8 mouse cellular contexts compared by ENCODE assay signal in the genomic region with DNA sequence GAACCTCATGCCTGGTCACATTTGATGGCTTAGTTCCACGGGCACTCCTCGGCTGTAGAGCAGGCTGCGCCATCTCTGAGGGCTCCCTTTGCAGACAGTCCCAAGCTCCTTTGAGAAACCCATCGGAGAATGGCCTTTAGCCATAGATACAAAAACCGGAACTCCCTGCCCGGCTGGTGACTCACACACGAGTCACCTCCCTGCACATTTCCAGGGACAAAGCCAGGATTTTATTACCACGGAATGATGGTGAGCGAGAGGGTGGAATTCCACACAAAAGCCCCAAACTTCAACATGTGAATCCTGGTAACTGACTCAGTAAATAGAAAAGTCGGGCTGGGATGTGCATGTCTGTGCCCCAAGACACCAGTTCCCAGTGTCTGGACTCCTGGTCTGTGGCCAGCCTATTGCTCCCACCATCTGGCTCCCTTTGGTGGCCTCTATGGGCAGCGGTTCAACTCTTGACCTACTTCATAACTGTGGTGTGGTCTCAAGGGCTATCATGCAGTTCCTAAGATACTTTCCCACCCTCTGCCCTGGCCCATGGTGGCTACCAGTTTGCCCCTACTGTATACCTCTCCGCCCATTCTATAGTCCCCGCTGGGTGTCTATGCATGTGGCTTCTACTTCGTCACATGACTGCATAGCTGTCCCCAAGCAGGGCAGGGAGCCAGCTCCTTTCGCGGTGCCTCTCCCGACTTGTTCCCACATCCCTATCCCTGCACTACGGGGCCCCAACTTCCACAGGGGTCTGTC. TPM values are rescaled to one million over a fixed set of nuclear protein-coding genes. Genes with fewer than 3 reads are reported as not detected.
DNase-seq lines count a peak whose midpoint lies in the region; ATAC-seq and TF ChIP-seq lines count a peak whose summit lies in the region.

No protein-coding gene starts in this region.

- peak overlapping the region; percentile 7; the same call in 1 of the 2 replicates for H3K27ac ChIP-seq in hindbrain, embryonic 12.5 days
- H3K27ac ChIP-seq in liver, embryonic 13.5 days = peak overlapping the region; percentile 7; the same call in 1 of the 2 replicates
- peak overlapping the region; percentile 40; the same call in 1 of the 2 replicates for H3K27ac ChIP-seq in olfactory bulb, adult 2 months (ENCODE audit: insufficient read depth, low read depth, low read length)

- no peaks in the 10 kb centered on the region for H3K9me3 ChIP-seq in hindbrain, embryonic 12.5 days (replicated peaks)
- H3K9me3 ChIP-seq in liver, embryonic 13.5 days (replicated peaks) = no peaks in the 10 kb centered on the region

- H3K4me3 ChIP-seq in hindbrain, embryonic 12.5 days = no peak overlapping the region
- no peak overlapping the region for H3K4me3 ChIP-seq in liver, embryonic 13.5 days (replicated peaks)
- H3K4me3 ChIP-seq in olfactory bulb, adult 2 months (ENCODE audit: insufficient read depth, low read depth, low read length) = 0 out of 2 replicates have a peak overlapping the region, but pooled peaks have one; percentile 4

- 73% methylated on average over 18 of the region's 18 CpGs for WGBS in hindbrain, embryonic 12.5 days
- WGBS in liver, embryonic 13.5 days (ENCODE audit: insufficient replicate concordance) = 64% methylated on average over 18 of the region's 18 CpGs
- 48% methylated on average over 18 of the region's 18 CpGs for WGBS in olfactory bulb, adult 2 months

- H3K9ac ChIP-seq in hindbrain, embryonic 12.5 days = 0 out of 2 replicates have a peak overlapping the region, but pooled peaks have one; percentile 19
- H3K9ac ChIP-seq in liver, embryonic 13.5 days = no peak overlapping the region

- no peak overlapping the region for H3K4me2 ChIP-seq in hindbrain, embryonic 12.5 days (replicated peaks)
- peak overlapping the region; percentile 13 for H3K4me2 ChIP-seq in liver, embryonic 13.5 days

- DNase-seq in 3T3-L1 (ENCODE audit: low read depth, low spot score) = peak; percentile 97
- DNase-seq in adrenal gland, adult 2 months = peak; percentile 90
- no peak for DNase-seq in liver, embryonic 13.5 days
- DNase-seq in frontal cortex, postnatal 25 days (ENCODE audit: low spot score in 2 of 2) = no peak
- no peak for DNase-seq in right cerebral cortex, postnatal 4 days

- H3K36me3 ChIP-seq in hindbrain, embryonic 12.5 days = no peaks in the 10 kb centered on the region
- H3K36me3 ChIP-seq in liver, embryonic 13.5 days = no peaks in the 10 kb centered on the region

- H3K4me1 ChIP-seq in hindbrain, embryonic 12.5 days = peaks cover 21% of the 10 kb centered on the region
- H3K4me1 ChIP-seq in liver, embryonic 13.5 days (replicated peaks) = peaks cover 31% of the 10 kb centered on the region
- H3K4me1 ChIP-seq in olfactory bulb, adult 2 months (ENCODE audit: control insufficient read depth, insufficient read depth, low read length) = peaks cover 15% of the 10 kb centered on the region

- TF ChIP-seq POLR2A in olfactory bulb, adult 2 months (IDR thresholded peaks at IDR 0.05; ENCODE audit: insufficient read depth, low read depth, low read length) = no peak

- ATAC-seq in erythroblast, adult 5-6 weeks (replicated peaks; ENCODE audit: low FRiP score, poor library complexity, severe bottlenecking) = 0 out of 2 replicates have a peak, but pooled peaks have one; percentile 17
- peak; percentile 7; the same call in 1 of the 2 replicates for ATAC-seq in hindbrain, embryonic 12.5 days (ENCODE audit: low FRiP score)
- ATAC-seq in liver, embryonic 13.5 days (ENCODE audit: low read depth) = peak; percentile 30

- no peak for TF ChIP-seq CTCF in olfactory bulb, adult 2 months (IDR thresholded peaks at IDR 0.05; ENCODE audit: insufficient read depth, low read depth, low read length)

- H3K27me3 ChIP-seq in hindbrain, embryonic 12.5 days = no peaks in the 10 kb centered on the region; the same call in 1 of the 2 replicates
- H3K27me3 ChIP-seq in liver, embryonic 13.5 days = peaks cover 12% of the 10 kb centered on the region; the same call in 1 of the 2 replicates

RNA-seq across cellular contexts. Expression of gene Pofut2, which starts 7.1 kb away (rescaled TPM):
- 10 to 100 TPM; 73.0 to 87.9 TPM for total RNA-seq in adrenal gland, adult 2 months (2021)
- 107 and 117 TPM in 2 replicates for polyA plus RNA-seq in adrenal gland, adult 2 months (2012; rRNA removed)
- 0.77 and 2.9 TPM in 2 replicates for total RNA-seq in erythroblast, adult 5-6 weeks (2015; ENCODE audit: low replicate concordance)
- 2.0 and 3.4 TPM in 2 replicates for total RNA-seq in erythroblast, adult 5-6 weeks (2017; ENCODE audit: low replicate concordance)
- polyA plus RNA-seq in hindbrain, embryonic 12.5 days (2016; fragmentation: Nextera tagmentation; extraction: Ambion mirVana) = 81.8 and 92.5 TPM in 2 replicates
- polyA plus RNA-seq in liver, embryonic 13.5 days (2015; fragmentation: Nextera tagmentation; extraction: Ambion mirVana) = 29.7 and 30.2 TPM in 2 replicates
- not detected in 2 replicates for polyA plus RNA-seq in olfactory bulb, adult 2 months (2012; ENCODE audit: insufficient read depth, insufficient read length, low replicate concordance, missing spikeins)

Comparison
In these comparisons a context has a peak if more than half of its experiments do, and no peak if none do; other contexts are left out.
1. DNase-seq: peak in 3T3-L1 (single experiment) and adrenal gland, adult 2 months (single experiment); none in liver, embryonic 13.5 days (single experiment), frontal cortex, postnatal 25 days (0 of 2) and right cerebral cortex, postnatal 4 days (single experiment).
2. RNA of gene Pofut2, which starts 7.1 kb away (polyA plus RNA-seq): 107 to 117 TPM in adrenal gland, adult 2 months, 81.8 to 92.5 TPM in hindbrain, embryonic 12.5 days and 29.7 to 30.2 TPM in liver, embryonic 13.5 days; not detected in olfactory bulb, adult 2 months; every median in the first group is over 10 times any median in the second.
3. Peak in every context shown above with its lines, with median percentiles within 50 percentile points of each other: ATAC-seq and H3K27ac ChIP-seq.